Mouse (Mus musculus) limb, embryonic 10.5 days (tissue): ENCODE measurements around the gene Aes. TPM values are rescaled to one million over a fixed set of nuclear protein-coding genes. Genes with fewer than 3 reads are reported as not detected.

Source experiments
- DNase-seq: peaks from one replicate; pipeline ENCODE4 v3.0.0-alpha.2; 2017; ENCODE audit warnings: low spot score
- H3K27ac ChIP-seq: fragments of 300-500 bp; sonication (generic); 2 replicates; pipeline ENCODE4 v1.5.1; 2016; ENCODE audit warnings: mild to moderate bottlenecking
- H3K27me3 ChIP-seq: fragments of 300-500 bp; sonication (generic); 2 replicates; pipeline ENCODE4 v1.6.1; 2016; ENCODE audit warnings: low read depth, mild to moderate bottlenecking; ENCODE audit not compliant: poor library complexity, severe bottlenecking
- H3K36me3 ChIP-seq: fragments of 300-500 bp; sonication (generic); 2 replicates; pipeline ENCODE4 v1.6.1; 2016; ENCODE audit warnings: mild to moderate bottlenecking, moderate library complexity
- H3K4me1 ChIP-seq: fragments of 300-500 bp; sonication (generic); 2 replicates; pipeline ENCODE4 v1.6.1; 2016
- H3K4me3 ChIP-seq: fragments of 300-500 bp; sonication (generic); 2 replicates; pipeline ENCODE4 v1.5.1; 2016; ENCODE audit warnings: mild to moderate bottlenecking, moderate library complexity
- H3K9me3 ChIP-seq: fragments of 300-500 bp; sonication (generic); replicated peaks from 2 replicates; pipeline ENCODE4 v1.6.1; 2016; ENCODE audit warnings: mild to moderate bottlenecking
- WGBS: fragments of 180-500 bp; shearing (Covaris S2); methylation state at CpG from one replicate; pipeline ENCODE4 v1.1.7; 2016; 5-methylcytosine and 5-hydroxymethylcytosine counted together
- polyA plus RNA-seq: library from polyadenylated mRNA; unstranded; fragments of >200 nt; fragmentation: Nextera tagmentation; extraction: Ambion mirVana; gene quantifications from 2 replicates; pipeline ENCODE4 v1.2.1, GENCODE M21; 2016

Gene Aes
- polyA plus RNA-seq, 1 experiment from 2014 or later, result 432 TPM

DNA sequence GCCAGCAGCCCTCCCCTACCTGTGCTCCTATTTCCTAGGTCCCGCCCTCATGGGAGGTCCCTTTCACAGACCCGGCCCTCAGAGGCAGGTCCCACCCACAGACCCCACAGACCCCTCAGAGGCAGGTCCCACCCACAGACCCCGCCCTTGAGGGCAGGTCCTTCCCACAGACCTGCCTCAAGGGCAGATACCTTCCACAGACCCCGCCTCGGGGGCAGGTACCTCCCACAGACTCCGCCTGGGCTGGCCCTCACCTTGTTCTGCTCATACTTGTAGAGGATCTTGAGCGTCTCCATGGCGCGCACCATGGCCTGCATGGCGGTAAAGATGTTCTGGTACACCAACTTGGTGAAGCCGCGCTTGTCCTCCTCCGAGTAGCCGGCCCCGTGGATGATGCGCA, 24.5 kb upstream of the Aes start:
- no peak for DNase-seq
- Histone ChIP-seq H3K36me3 (peaks cover 94% of the 10 kb centered on the region), H3K4me3 (no peak overlapping the region), H3K4me1 (peaks cover 11% of the 10 kb centered on the region), H3K27ac (no peak overlapping the region), H3K27me3 (no peaks in the 10 kb centered on the region), H3K9me3 (no peaks in the 10 kb centered on the region)
- 47% methylated on average over 16 of the region's 16 CpGs for WGBS

DNA sequence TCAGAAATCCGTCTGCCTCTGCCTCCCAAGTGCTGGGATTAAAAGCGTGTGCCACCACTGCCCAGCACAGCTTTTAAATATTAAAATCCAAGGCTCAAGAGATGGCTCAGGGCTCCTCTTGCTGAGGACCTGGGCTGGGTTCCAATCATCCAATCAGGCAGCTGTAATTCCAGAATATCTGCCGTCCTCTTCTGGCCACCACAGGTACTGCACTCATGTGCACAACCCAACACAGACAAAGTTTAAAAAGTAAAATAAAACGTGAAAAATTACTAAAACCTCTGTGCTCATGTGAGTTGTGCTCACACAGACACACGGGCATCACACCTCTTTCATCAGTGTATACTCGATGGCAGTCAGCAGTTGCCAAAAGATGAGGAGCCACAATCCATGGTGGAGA, 22.6 kb upstream of the Aes start:
- no peak for DNase-seq
- H3K9me3 ChIP-seq, result no peaks in the 10 kb centered on the region
- H3K36me3 ChIP-seq, result peaks cover 93% of the 10 kb centered on the region
- no peaks in the 10 kb centered on the region for H3K27me3 ChIP-seq
- WGBS, result 76% methylated on average over 6 of the region's 6 CpGs
- H3K4me1 ChIP-seq, result peaks cover 23% of the 10 kb centered on the region
- no peak overlapping the region for H3K4me3 ChIP-seq
- H3K27ac ChIP-seq, result no peak overlapping the region

DNA sequence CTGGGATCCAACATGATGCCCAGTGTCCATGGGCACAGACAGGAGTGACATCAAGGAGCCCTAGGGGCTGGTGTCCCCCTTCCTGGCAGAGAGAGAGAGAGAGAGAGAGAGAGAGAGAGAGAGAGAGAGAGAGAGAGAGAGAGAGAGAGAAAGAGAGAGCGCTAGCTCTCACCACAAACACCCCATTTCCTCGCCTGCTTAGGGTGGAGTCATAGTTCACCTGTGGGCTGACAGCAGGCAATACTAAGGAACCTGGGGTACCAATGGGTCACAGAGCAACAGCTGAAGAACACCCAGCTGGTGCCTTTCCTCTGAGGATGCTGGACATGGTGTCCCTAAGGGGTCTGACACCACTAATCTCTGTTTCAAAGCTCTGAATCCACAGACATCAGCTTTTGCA, 21.9 kb upstream of the Aes start:
- H3K4me1 ChIP-seq, result peaks cover 30% of the 10 kb centered on the region
- no peaks in the 10 kb centered on the region for H3K27me3 ChIP-seq
- WGBS, result 86% methylated on average over 2 of the region's 2 CpGs
- H3K9me3 ChIP-seq, result no peaks in the 10 kb centered on the region
- no peak overlapping the region for H3K4me3 ChIP-seq
- no peak for DNase-seq
- H3K27ac ChIP-seq, result no peak overlapping the region
- peaks cover 93% of the 10 kb centered on the region for H3K36me3 ChIP-seq

GRCm38 (mm10) chr10:81538321-81539048, 20.8 kb upstream of the Aes start:
- no peak overlapping the region for H3K27ac ChIP-seq
- no peaks in the 10 kb centered on the region for H3K9me3 ChIP-seq
- H3K27me3 ChIP-seq, result no peaks in the 10 kb centered on the region
- no peak for DNase-seq
- H3K4me1 ChIP-seq, result peaks cover 41% of the 10 kb centered on the region
- H3K4me3 ChIP-seq, result no peak overlapping the region
- 91% methylated on average over 3 of the region's 3 CpGs for WGBS
- peaks cover 90% of the 10 kb centered on the region for H3K36me3 ChIP-seq

- peaks cover 49% of the 10 kb centered on the region for H3K4me1 ChIP-seq
- H3K27ac ChIP-seq, result no peak overlapping the region
- no peaks in the 10 kb centered on the region for H3K9me3 ChIP-seq
- no peak for DNase-seq
- H3K36me3 ChIP-seq, result peaks cover 63% of the 10 kb centered on the region
- H3K27me3 ChIP-seq, result no peaks in the 10 kb centered on the region
- WGBS, result 88% methylated on average over 5 of the region's 5 CpGs
- H3K4me3 ChIP-seq, result no peak overlapping the region
Observed at GRCm38 (mm10) chr10:81541363-81541762, 17.9 kb upstream of the Aes start.

- Histone ChIP-seq H3K9me3 (no peaks in the 10 kb centered on the region), H3K4me1 (peaks cover 49% of the 10 kb centered on the region), H3K36me3 (peaks cover 62% of the 10 kb centered on the region), H3K27me3 (no peaks in the 10 kb centered on the region), H3K4me3 (peak overlapping the region; percentile 11; the same call in 1 of the 2 replicates), H3K27ac (no peak overlapping the region)
- no peak for DNase-seq
- 89% methylated on average over 10 of the region's 10 CpGs for WGBS
Observed at GRCm38 (mm10) chr10:81541803-81542202, 17.5 kb upstream of the Aes start.

DNA sequence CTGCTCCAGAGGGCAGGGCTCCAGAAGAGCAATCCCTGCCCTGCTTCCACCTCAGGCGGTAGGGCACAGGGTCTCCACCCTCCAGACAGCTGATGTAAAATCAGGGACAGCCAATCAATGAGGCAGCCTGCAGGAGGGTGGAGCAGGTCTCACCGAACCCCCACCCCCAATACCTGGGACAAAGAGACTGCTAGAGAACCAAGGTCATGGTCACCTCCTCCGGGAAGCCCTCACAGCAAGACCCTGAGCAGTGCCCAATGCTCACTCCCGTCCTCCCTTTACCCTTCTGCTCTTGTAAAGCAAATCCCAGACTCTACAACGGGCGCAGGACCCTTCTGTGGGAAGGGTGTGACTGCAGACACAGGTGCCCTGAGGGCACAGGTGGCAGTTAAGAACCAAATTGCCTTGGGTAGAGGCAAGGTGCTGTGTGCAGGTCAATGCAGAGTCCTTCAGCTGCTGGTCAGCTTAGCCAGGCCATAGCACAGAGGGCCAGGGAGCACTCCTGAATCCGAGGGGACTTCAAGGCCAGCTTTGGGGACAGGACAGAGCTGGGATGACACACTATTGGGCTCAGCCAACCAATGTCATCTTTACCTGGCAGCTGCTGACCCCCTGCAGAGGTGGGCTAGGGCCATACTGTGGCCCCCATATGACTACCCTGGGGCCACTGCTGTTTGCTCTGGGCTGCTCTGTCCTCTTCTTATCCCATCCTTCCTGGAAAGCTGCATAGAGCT, 16.4 kb upstream of the Aes start:
- no peaks in the 10 kb centered on the region for H3K9me3 ChIP-seq
- H3K27me3 ChIP-seq, result no peaks in the 10 kb centered on the region
- peaks cover 52% of the 10 kb centered on the region for H3K36me3 ChIP-seq
- 75% methylated on average over 7 of the region's 7 CpGs for WGBS
- H3K27ac ChIP-seq, result no peak overlapping the region
- DNase-seq, result no peak
- H3K4me1 ChIP-seq, result peaks cover 49% of the 10 kb centered on the region
- peak overlapping the region; percentile 92 for H3K4me3 ChIP-seq

- peaks cover 49% of the 10 kb centered on the region for H3K4me1 ChIP-seq
- 84% methylated on average over 1 of the region's 1 CpGs for WGBS
- H3K36me3 ChIP-seq, result peaks cover 44% of the 10 kb centered on the region
- H3K4me3 ChIP-seq, result peak overlapping the region; percentile 92
- no peaks in the 10 kb centered on the region for H3K9me3 ChIP-seq
- no peak for DNase-seq
- H3K27me3 ChIP-seq, result no peaks in the 10 kb centered on the region
- peak overlapping the region; percentile 94 for H3K27ac ChIP-seq
Observed at GRCm38 (mm10) chr10:81543633-81544032, 15.7 kb upstream of the Aes start.

DNA sequence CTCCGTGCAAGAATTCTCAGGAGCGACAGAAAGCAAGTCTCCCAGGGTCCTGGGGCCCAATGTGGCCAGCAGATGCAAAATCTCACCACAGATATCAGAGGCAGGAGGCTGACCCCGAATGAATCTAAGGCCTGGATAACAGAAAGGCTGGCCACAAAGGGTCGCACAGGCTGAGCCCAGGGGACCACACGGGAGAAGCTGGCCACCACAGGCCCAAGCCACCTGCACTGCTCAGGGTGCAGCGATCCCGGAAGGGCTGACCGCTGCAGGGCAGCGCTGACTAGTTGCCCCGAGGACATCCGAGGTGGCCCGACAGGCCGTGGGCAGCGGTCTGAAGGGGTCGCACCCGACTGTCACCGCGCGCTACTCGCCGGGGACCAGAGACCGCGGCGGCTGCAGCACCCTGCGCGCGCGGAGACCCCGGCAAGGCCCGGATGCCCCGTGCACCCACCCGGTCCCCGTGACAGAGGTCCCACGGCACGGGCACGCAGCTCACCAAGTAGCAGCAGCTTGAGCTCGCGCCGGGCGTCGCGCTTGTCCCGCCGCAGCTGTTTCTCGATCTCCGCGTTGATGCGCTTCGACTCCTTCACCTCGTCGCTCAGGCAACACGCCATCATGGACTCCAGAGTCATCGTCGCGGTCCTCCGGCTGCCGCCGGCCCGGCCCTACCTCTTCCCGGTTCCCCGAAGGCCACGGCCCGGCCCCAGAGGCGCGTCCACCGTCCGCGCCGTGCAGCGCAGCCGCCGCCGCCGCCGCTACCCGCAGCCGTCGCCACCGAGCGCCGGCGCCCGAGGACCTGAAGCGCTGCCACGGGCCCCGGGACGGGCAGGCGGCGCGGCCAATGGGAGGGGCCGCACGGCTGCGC, 14.8 kb upstream of the Aes start:
- peak overlapping the region; percentile 94 for H3K27ac ChIP-seq
- H3K4me3 ChIP-seq, result peak overlapping the region; percentile 92
- H3K9me3 ChIP-seq, result no peaks in the 10 kb centered on the region
- peaks cover 35% of the 10 kb centered on the region for H3K36me3 ChIP-seq
- peaks cover 49% of the 10 kb centered on the region for H3K4me1 ChIP-seq
- WGBS, result under 1% methylated on average over 92 of the region's 93 CpGs
- no peak for DNase-seq
- no peaks in the 10 kb centered on the region for H3K27me3 ChIP-seq

GRCm38 (mm10) chr10:81545161-81545747, 14.0 kb upstream of the Aes start, which contains the start of gene Gna11:
Gene Gna11 (minus strand): TSS chr10:81545190.
- 1% methylated on average over 59 of the region's 59 CpGs for WGBS
- H3K27ac ChIP-seq, result peak within 1 kb of the TSS; percentile 94
- peaks cover 46% of the 10 kb centered on the region for H3K4me1 ChIP-seq
- H3K9me3 ChIP-seq, result no peaks in the 10 kb centered on the region
- peak within 1 kb of the TSS; percentile 92 for H3K4me3 ChIP-seq
- peaks cover 28% of the 10 kb centered on the region for H3K36me3 ChIP-seq
- no peaks in the 10 kb centered on the region for H3K27me3 ChIP-seq
- DNase-seq, result peak; percentile 99

GRCm38 (mm10) chr10:81546332-81546731, 13.0 kb upstream of the Aes start:
- DNase-seq, result no peak
- H3K4me3 ChIP-seq, result no peak overlapping the region
- H3K36me3 ChIP-seq, result peaks cover 19% of the 10 kb centered on the region
- no peaks in the 10 kb centered on the region for H3K9me3 ChIP-seq
- H3K27ac ChIP-seq, result peak overlapping the region; percentile 47
- peaks cover 41% of the 10 kb centered on the region for H3K4me1 ChIP-seq
- H3K27me3 ChIP-seq, result no peaks in the 10 kb centered on the region
- WGBS, result 78% methylated on average over 5 of the region's 5 CpGs

- Histone ChIP-seq H3K36me3 (peaks cover 12% of the 10 kb centered on the region), H3K27me3 (no peaks in the 10 kb centered on the region), H3K4me3 (no peak overlapping the region), H3K9me3 (no peaks in the 10 kb centered on the region), H3K4me1 (peaks cover 40% of the 10 kb centered on the region), H3K27ac (peak overlapping the region; percentile 47; the same call in 1 of the 2 replicates)
- WGBS, result 91% methylated on average over 13 of the region's 13 CpGs
- no peak for DNase-seq
Observed at GRCm38 (mm10) chr10:81546788-81547571, 12.3 kb upstream of the Aes start.
